Mouse (Mus musculus): ENCODE measurements around the gene Mip. TPM values are rescaled to one million over a fixed set of nuclear protein-coding genes. Genes with fewer than 3 reads are reported as not detected.

Gene Mip
- polyA plus RNA-seq, 1 experiment from 2014 or later: not detected

Other genes with a start within 250 kb of the Mip start
- gene Hsd17b6, start 218.2 kb upstream of the Mip start, polyA plus RNA-seq (2014; fragmentation: Nextera tagmentation; extraction: Ambion mirVana): not detected in 2 replicates
- 106 and 107 TPM in 2 replicates for gene Prim1, start 210.7 kb upstream of the Mip start, polyA plus RNA-seq (2014; fragmentation: Nextera tagmentation; extraction: Ambion mirVana)
- 915 and 936 TPM in 2 replicates for gene Naca, start 190.3 kb upstream of the Mip start, polyA plus RNA-seq (2014; fragmentation: Nextera tagmentation; extraction: Ambion mirVana)
- gene Ptges3, start 166.9 kb upstream of the Mip start, polyA plus RNA-seq (2014; fragmentation: Nextera tagmentation; extraction: Ambion mirVana): 686 and 692 TPM in 2 replicates
- gene Atp5b, start 142.6 kb upstream of the Mip start, polyA plus RNA-seq (2014; fragmentation: Nextera tagmentation; extraction: Ambion mirVana): 2,316 and 2,383 TPM in 2 replicates
- 20.2 and 21.0 TPM in 2 replicates for gene Baz2a, start 134.3 kb upstream of the Mip start, polyA plus RNA-seq (2014; fragmentation: Nextera tagmentation; extraction: Ambion mirVana)
- gene Rbms2, start 45.5 kb upstream of the Mip start, polyA plus RNA-seq (2014; fragmentation: Nextera tagmentation; extraction: Ambion mirVana): 19.7 TPM in 2 replicates
- gene Gls2, start 31.4 kb upstream of the Mip start, polyA plus RNA-seq (2014; fragmentation: Nextera tagmentation; extraction: Ambion mirVana): 0.72 and 0.82 TPM in 2 replicates
- 25.7 and 27.5 TPM in 2 replicates for gene Spryd4, start 14.0 kb upstream of the Mip start, polyA plus RNA-seq (2014; fragmentation: Nextera tagmentation; extraction: Ambion mirVana)
- gene Timeless, start 6.2 kb downstream of the Mip start, polyA plus RNA-seq (2014; fragmentation: Nextera tagmentation; extraction: Ambion mirVana): 48.1 and 52.5 TPM in 2 replicates
- 0.22 and 0.57 TPM in 2 replicates for gene Apon, start 28.3 kb downstream of the Mip start, polyA plus RNA-seq (2014; fragmentation: Nextera tagmentation; extraction: Ambion mirVana)
- gene Apof, start 42.8 kb downstream of the Mip start, polyA plus RNA-seq (2014; fragmentation: Nextera tagmentation; extraction: Ambion mirVana): not detected in 2 replicates
- 14.9 and 16.7 TPM in 2 replicates for gene Stat2, start 44.7 kb downstream of the Mip start, polyA plus RNA-seq (2014; fragmentation: Nextera tagmentation; extraction: Ambion mirVana)
- not detected in 2 replicates for gene Il23a, start 72.9 kb downstream of the Mip start, polyA plus RNA-seq (2014; fragmentation: Nextera tagmentation; extraction: Ambion mirVana)
- 37.2 and 37.5 TPM in 2 replicates for gene Pan2, start 77.5 kb downstream of the Mip start, polyA plus RNA-seq (2014; fragmentation: Nextera tagmentation; extraction: Ambion mirVana)
- gene Cnpy2, start 96.6 kb downstream of the Mip start, polyA plus RNA-seq (2014; fragmentation: Nextera tagmentation; extraction: Ambion mirVana): 222 and 239 TPM in 2 replicates
- 236 and 248 TPM in 2 replicates for gene Cs, start 111.9 kb downstream of the Mip start, polyA plus RNA-seq (2014; fragmentation: Nextera tagmentation; extraction: Ambion mirVana)
- 23.1 and 23.4 TPM in 2 replicates for gene Coq10a, start 143.2 kb downstream of the Mip start, polyA plus RNA-seq (2014; fragmentation: Nextera tagmentation; extraction: Ambion mirVana)
- 7.5 and 8.6 TPM in 2 replicates for gene Ankrd52, start 151.3 kb downstream of the Mip start, polyA plus RNA-seq (2014; fragmentation: Nextera tagmentation; extraction: Ambion mirVana)
- not detected in 2 replicates for gene Slc39a5, start 175.4 kb downstream of the Mip start, polyA plus RNA-seq (2014; fragmentation: Nextera tagmentation; extraction: Ambion mirVana)
- 131 and 154 TPM in 2 replicates for gene Nabp2, start 185.7 kb downstream of the Mip start, polyA plus RNA-seq (2014; fragmentation: Nextera tagmentation; extraction: Ambion mirVana)
- gene Rnf41, start 185.8 kb downstream of the Mip start, polyA plus RNA-seq (2014; fragmentation: Nextera tagmentation; extraction: Ambion mirVana): 43.1 and 43.8 TPM in 2 replicates
- 124 and 138 TPM in 2 replicates for gene Smarcc2, start 233.4 kb downstream of the Mip start, polyA plus RNA-seq (2014; fragmentation: Nextera tagmentation; extraction: Ambion mirVana)

All from midbrain, embryonic 11.5 days (tissue).